Mouse (Mus musculus): ENCODE data around the gene Rps19bp1.
A peak's percentile ranks its signal among the peaks of the same experiment; 100 is the strongest.

The Rps19bp1 gene

GRCm38 (mm10) chr15:80217476-80217875, 46.6 kb downstream of the Rps19bp1 start:
- DNase-seq: no peak

- DNase-seq: no peak
Measured at GRCm38 (mm10) chr15:80216480-80216820, 47.7 kb downstream of the Rps19bp1 start.

GRCm38 (mm10) chr15:80215716-80216479, 48.2 kb downstream of the Rps19bp1 start:
- DNase-seq: peak; percentile 54

GRCm38 (mm10) chr15:80213688-80214087, 50.4 kb downstream of the Rps19bp1 start:
- no peak for DNase-seq

Measured in right cerebral cortex, postnatal 4 days (tissue).